Mouse (Mus musculus) ES-CJ7 (cell line): ENCODE measurements around the gene Tnn.

Experiments used
- DNase-seq: peaks from one replicate; pipeline ENCODE4 v3.0.0; 2011; ENCODE audit warnings: low read depth, low spot score

Tnn gene

DNA sequence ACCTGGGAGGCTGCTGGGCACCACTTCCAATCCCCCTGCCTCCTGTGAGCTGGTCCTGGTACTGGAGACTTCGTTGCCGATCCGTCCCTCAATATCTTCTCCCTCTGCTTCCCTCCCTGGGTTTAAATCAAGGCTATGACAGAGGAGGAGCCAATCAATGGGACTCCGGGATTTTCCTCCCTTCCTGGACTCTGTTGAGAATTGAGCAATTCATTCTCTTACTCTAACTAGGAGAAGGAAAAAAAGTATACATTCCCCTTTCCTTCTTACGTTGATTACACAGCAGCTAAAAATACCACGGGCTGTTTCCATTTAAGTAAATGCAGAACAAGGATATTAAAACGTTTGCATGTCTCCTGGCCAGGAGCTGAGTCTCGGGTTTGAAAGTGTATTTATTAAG is at the start of gene Tnn:
TSS of gene Tnn (minus strand) at position 101 of the 400 bp plus-strand sequence.
- no peak for DNase-seq

DNA sequence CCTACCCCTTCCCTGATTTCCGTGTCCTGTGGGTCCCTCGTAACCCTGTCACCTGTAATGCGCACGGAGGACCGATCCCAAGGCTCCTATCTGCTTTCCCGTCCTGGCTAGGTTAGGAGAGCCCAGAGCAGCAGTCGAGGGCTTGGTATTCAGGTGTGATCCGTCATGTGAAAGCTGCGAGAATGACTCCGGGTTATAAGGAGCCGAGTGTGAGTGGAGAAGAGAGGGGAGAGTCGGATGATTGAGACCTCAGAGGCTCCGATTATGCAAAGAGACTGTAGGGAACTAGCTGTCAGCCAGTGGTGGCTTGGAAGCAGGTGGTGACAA is 41.9 kb upstream of the Tnn start:
- no peak for DNase-seq

- peak; percentile 100 for DNase-seq
Measured at GRCm38 (mm10) chr1:160194529-160195336, 41.4 kb upstream of the Tnn start, which contains the start of gene Mrps14. Mrps14 (plus strand) TSS chr1:160195215.

GRCm38 (mm10) chr1:160184506-160184905 is 31.1 kb upstream of the Tnn start:
- DNase-seq, result no peak

- DNase-seq, result no peak
Measured at GRCm38 (mm10) chr1:160181216-160181615, 27.8 kb upstream of the Tnn start.

- no peak for DNase-seq
Measured at GRCm38 (mm10) chr1:160176903-160177302, 23.5 kb upstream of the Tnn start.

- DNase-seq, result no peak
Measured at GRCm38 (mm10) chr1:160166600-160166999, 13.2 kb upstream of the Tnn start.

DNA sequence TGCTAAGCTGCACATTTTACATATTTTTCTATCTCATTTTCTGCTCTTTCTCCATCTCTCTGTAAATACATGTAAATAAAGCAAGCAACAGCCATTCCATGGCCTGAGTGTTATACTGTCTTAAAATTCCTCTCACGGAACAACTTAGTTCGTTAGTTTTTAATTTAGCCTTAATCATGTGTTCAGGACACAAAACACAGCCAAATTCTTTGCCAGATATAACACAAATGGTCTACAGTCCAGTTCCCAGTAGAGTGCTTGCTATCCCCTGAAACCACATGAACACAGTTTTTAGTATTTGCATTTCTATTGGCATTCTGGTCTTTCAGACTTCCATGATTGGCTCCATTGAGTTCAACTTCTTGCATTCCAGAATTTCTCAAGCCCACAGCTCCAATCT is 4.8 kb upstream of the Tnn start:
- no peak for DNase-seq

DNA sequence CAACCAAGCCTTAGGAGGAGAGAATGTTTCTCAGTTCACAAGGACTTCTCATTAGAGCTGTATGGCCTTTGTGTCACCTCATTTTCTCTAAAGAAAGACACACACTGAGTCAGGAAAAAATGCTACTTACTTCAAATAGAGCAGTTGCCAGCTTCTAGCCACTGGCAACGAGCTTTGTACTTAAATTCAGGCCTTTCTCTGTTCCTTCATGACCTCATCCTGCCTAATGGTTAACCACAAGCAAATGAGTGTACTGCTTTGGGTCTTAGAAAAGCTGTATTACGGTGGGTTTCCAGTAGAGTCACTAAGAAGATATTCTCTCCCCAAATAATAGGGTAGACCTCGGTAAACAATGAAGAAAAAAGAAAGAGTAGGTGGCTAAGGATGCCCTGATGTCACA is 2.7 kb downstream of the Tnn start:
- no peak for DNase-seq

GRCm38 (mm10) chr1:160149291-160149906 is 4.0 kb downstream of the Tnn start:
- no peak for DNase-seq

- DNase-seq, result peak; percentile 42
Measured at GRCm38 (mm10) chr1:160147274-160147673, 6.1 kb downstream of the Tnn start.

DNA sequence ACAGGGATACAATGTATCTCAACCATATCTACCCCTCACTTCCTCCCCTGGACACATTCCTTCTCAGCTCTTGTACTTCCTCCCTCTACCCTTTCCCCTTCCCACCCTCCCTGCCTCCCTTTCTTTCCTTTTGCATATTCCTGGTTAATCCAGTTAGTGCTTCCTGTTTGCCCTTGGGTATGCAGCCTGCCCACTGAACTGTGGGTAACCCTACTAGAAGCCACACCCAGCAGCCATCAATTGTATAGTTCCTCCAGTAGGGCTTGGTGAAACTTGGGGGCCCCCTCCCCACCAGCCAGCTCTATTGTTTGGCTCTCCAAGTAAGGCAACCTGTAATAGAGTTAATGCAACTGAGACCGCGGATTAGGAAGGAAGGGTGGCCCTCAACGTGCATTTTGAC is 7.8 kb downstream of the Tnn start:
- DNase-seq, result peak; percentile 65

- DNase-seq, result no peak
Measured at GRCm38 (mm10) chr1:160144343-160144742, 9.0 kb downstream of the Tnn start.

- DNase-seq, result no peak
Measured at GRCm38 (mm10) chr1:160136362-160136890, 17.0 kb downstream of the Tnn start.

DNA sequence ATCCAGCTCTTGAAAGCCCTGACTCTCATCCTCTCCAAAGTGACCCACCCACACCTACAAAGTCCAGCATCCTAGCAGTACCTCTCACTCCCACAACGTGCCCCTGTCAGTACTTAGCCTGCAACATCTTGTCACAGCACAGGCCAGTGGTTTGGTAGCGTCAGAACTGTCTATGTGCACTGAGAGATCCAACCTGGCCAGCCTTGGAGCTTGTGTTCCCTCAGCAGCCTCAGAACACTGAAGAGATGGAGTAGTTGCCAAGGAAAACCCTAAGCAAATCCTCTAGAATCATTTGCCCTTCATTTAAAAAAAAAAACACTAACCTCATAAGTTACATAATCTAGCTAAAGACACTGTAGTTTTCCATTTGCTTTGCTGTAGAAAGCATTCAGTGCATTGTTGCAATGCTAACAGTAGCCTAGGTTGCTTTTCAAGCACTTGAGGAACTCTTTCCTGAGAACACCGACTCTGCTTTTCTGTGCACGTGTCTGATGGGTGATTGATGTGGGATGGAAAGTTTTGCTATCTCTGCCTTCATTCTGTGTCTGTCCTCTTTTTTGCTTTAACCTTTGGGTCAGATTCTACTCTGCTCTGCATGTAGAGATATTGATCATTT is 19.8 kb downstream of the Tnn start:
- no peak for DNase-seq

DNA sequence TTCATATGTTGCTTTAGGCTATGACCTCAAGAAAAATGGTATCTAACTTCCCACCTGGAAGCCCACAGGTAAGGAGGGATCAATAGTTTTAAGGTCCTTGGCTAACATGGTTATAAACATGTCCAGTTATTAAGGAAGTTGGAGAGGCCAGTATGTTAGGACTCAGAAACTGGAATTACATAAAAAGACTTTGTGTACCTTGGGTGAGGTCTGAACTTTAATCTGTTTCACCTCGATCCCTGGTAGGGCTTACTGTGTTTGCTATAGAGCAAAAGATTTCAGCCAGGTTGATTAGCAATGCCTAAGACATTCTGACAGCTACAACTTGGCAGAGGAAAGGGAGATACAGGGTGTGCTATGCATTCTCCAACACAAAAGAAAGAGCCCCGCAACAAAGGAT is 29.4 kb downstream of the Tnn start:
- DNase-seq, result no peak

- DNase-seq, result no peak
Measured at GRCm38 (mm10) chr1:160108604-160109003, 44.8 kb downstream of the Tnn start.

DNA sequence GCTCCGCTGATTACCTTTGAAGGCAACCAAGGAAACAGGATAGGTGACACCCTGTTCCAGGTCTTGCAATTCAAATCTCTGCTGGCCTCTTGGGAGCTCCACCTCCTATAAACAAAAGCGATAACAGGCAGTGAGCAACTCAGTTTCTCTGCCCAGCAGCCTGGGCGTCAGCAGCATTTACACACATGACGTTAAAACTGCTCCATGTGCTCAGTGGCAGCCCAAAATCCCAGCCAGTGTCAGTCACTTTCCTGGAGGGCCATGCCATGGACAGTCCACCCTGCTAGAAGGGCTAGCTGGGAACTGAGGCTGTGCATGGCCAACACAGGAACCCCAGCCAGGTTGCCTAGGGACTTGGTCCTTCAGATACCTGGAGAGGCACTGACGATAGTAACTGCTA is 48.0 kb downstream of the Tnn start:
- no peak for DNase-seq

GRCm38 (mm10) chr1:160100996-160101395 is 52.4 kb downstream of the Tnn start:
- no peak for DNase-seq

DNA sequence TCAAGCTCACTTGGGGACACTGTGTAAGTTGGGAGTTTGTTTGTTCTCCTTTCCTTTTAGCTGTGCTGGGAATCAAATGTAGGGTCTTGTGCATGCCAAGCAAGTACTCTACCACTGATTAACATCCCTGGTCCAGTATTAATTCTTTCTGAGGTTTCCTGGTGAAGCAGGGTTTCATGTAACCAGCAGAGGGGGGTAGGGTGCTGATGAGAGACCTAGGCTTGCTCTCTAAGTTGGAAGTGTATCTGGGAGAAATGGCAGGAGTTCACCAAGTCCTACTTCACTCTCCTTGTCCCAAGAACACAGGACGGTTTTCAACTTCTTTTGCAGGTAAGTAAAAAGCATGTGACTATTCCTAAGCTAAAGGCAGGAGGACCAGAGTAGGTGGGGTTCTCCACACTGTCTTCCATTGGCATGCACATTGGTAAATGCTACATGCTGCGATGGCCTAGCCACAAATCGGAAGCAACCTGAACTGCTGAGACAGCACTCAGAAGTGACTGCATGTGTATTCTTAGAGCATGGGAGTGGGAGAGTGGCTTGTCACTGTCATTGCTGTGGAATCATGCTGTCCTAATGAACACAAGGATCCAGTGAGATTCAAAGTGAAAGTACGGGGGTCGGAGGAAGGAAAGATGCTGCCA is 53.6 kb downstream of the Tnn start:
- DNase-seq, result peak; percentile 28

DNA sequence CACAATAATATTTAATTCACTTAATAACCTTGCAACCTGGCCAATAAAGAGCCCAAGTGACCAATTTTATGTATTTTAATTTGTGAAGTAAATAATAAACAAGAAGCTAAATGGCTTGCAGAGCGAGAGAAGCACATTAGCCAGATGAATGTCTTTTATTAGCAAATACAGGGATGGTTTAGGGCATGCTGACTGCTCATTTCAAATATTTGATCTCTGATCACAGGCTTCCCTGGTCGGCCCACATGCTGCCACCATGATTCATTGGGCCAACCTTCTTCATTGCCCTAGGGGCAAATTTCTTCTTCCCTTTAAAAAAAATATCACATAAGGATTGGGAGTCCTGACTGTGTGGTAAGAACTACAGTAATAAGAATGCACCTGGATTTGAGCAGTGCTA is 66.7 kb downstream of the Tnn start:
- no peak for DNase-seq

DNA sequence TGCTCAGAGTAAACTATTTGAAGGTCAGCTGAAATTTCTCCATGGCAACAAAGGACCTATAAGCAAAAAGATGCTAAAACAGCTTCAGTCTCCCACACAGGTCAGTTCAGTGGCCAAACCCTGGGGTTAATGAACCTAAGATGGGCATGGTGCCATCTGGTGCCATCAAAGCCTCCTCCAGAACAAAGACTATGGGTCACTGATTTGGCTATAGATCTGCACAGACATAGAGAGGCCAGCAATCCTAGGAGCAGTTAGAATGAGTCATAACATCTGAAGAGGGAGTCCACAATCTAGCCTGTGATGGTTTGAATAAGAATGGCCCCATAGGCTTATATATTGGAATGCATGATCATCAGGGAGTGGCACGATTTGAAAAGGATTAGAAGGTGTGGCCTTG is 69.1 kb downstream of the Tnn start:
- no peak for DNase-seq
